Mouse (Mus musculus) forebrain, embryonic 16.5 days (tissue): ENCODE measurements around the gene A930002H24Rik. TPM values are rescaled to one million over a fixed set of nuclear protein-coding genes. Genes with fewer than 3 reads are reported as not detected.

Experiments used
- ATAC-seq: fragments of 200-750 bp; cut with Nextera tagmentation; 2 replicates; pipeline ENCODE4 v1.8.0; 2017; ENCODE audit warnings: mild to moderate bottlenecking, moderate library complexity
- H3K27ac ChIP-seq: fragments of 300-500 bp; sonication (generic); 2 replicates; pipeline ENCODE4 v1.5.1; 2014; ENCODE audit warnings: low read length, control low read depth
- H3K27me3 ChIP-seq: fragments of 300-500 bp; sonication (generic); replicated peaks from 2 replicates; pipeline ENCODE4 v1.6.1; 2014; ENCODE audit warnings: low read length; ENCODE audit not compliant: control insufficient read depth, insufficient read depth
- H3K36me3 ChIP-seq: fragments of 300-500 bp; sonication (generic); 2 replicates; pipeline ENCODE4 v1.6.1; 2014; ENCODE audit not compliant: control insufficient read depth, insufficient read depth
- H3K4me1 ChIP-seq: fragments of 300-500 bp; sonication (generic); replicated peaks from 2 replicates; pipeline ENCODE4 v1.6.1; 2014; ENCODE audit warnings: low read length; ENCODE audit not compliant: control insufficient read depth, insufficient read depth
- H3K4me2 ChIP-seq: fragments of 300-500 bp; sonication (generic); 2 replicates; pipeline ENCODE4 v1.6.1; 2014; ENCODE audit warnings: mild to moderate bottlenecking, low read length, control low read depth
- H3K4me3 ChIP-seq: fragments of 300-500 bp; sonication (generic); replicated peaks from 2 replicates; pipeline ENCODE4 v1.5.1; 2014; ENCODE audit warnings: mild to moderate bottlenecking, low read length, control low read depth
- H3K9ac ChIP-seq: fragments of 300-500 bp; sonication (generic); replicated peaks from 2 replicates; pipeline ENCODE4 v1.6.1; 2014; ENCODE audit warnings: low read depth, low read length, control low read depth
- H3K9me3 ChIP-seq: fragments of 300-500 bp; sonication (generic); 2 replicates; pipeline ENCODE4 v1.6.1; 2016; ENCODE audit warnings: low read length; ENCODE audit not compliant: control insufficient read depth
- WGBS: fragments of 180-500 bp; shearing (Covaris S2); extraction: QIAGEN DNeasy Blood & Tissue Kit; methylation state at CpG from one replicate; pipeline ENCODE4 v1.1.7; 2014; 5-methylcytosine and 5-hydroxymethylcytosine counted together
- polyA plus RNA-seq: library from polyadenylated mRNA; unstranded; fragments of >200 nt; fragmentation: Nextera tagmentation; extraction: Ambion mirVana; gene quantifications from 2 replicates; pipeline ENCODE4 v1.2.1, GENCODE M21; 2015

Gene A930002H24Rik
- polyA plus RNA-seq = 2.8 and 3.0 TPM in 2 replicates

GRCm38 (mm10) chr17:63863647-63864149 lies at the start of gene A930002H24Rik:
A930002H24Rik (minus strand) TSS chr17:63863791.
- WGBS = 0% methylated on average over 55 of the region's 55 CpGs
- H3K9ac ChIP-seq = peak within 1 kb of the TSS; percentile 90
- peak within 1 kb of the TSS; percentile 96 for H3K4me3 ChIP-seq
- H3K4me2 ChIP-seq = peak within 1 kb of the TSS; percentile 95
- peak; percentile 99 for ATAC-seq
- H3K9me3 ChIP-seq = no peaks in the 10 kb centered on the region
- H3K36me3 ChIP-seq = no peaks in the 10 kb centered on the region
- H3K27ac ChIP-seq = peak within 1 kb of the TSS; percentile 83
- H3K4me1 ChIP-seq = peaks cover 13% of the 10 kb centered on the region
- H3K27me3 ChIP-seq = no peaks in the 10 kb centered on the region

- Histone ChIP-seq H3K27me3 (no peaks in the 10 kb centered on the region), H3K9me3 (no peaks in the 10 kb centered on the region), H3K4me3 (no peak overlapping the region), H3K4me1 (no peaks in the 10 kb centered on the region), H3K27ac (no peak overlapping the region), H3K9ac (no peak overlapping the region), H3K4me2 (no peak overlapping the region), H3K36me3 (no peaks in the 10 kb centered on the region)
- no peak for ATAC-seq
- 95% methylated on average over 4 of the region's 4 CpGs for WGBS
These were observed 45.7 kb upstream of the A930002H24Rik start for GRCm38 (mm10) chr17:63909297-63909696.

GRCm38 (mm10) chr17:63897050-63897449 lies 33.5 kb upstream of the A930002H24Rik start:
- no peak for ATAC-seq
- H3K27me3 ChIP-seq = no peaks in the 10 kb centered on the region
- H3K9ac ChIP-seq = no peak overlapping the region
- H3K27ac ChIP-seq = no peak overlapping the region
- H3K4me2 ChIP-seq = no peak overlapping the region
- 61% methylated on average over 7 of the region's 7 CpGs for WGBS
- no peak overlapping the region for H3K4me3 ChIP-seq
- H3K36me3 ChIP-seq = no peaks in the 10 kb centered on the region
- H3K9me3 ChIP-seq = no peaks in the 10 kb centered on the region
- H3K4me1 ChIP-seq = peaks cover 4% of the 10 kb centered on the region; the same call in 1 of the 2 replicates

GRCm38 (mm10) chr17:63895829-63896228 lies 32.2 kb upstream of the A930002H24Rik start:
- ATAC-seq = no peak
- 89% methylated on average over 3 of the region's 3 CpGs for WGBS

GRCm38 (mm10) chr17:63890611-63891010 lies 27.0 kb upstream of the A930002H24Rik start:
- Histone ChIP-seq H3K36me3 (no peaks in the 10 kb centered on the region), H3K9ac (no peak overlapping the region), H3K4me1 (no peaks in the 10 kb centered on the region), H3K9me3 (no peaks in the 10 kb centered on the region), H3K4me3 (no peak overlapping the region), H3K27ac (no peak overlapping the region), H3K27me3 (no peaks in the 10 kb centered on the region), H3K4me2 (no peak overlapping the region)
- ATAC-seq = no peak

More at GRCm38 (mm10) chr17:63895829-63896228, 32.2 kb upstream of the A930002H24Rik start:
- Histone ChIP-seq H3K4me1 (peaks cover 4% of the 10 kb centered on the region; the same call in 1 of the 2 replicates), H3K27ac (no peak overlapping the region), H3K4me2 (no peak overlapping the region), H3K4me3 (no peak overlapping the region), H3K27me3 (no peaks in the 10 kb centered on the region), H3K36me3 (no peaks in the 10 kb centered on the region), H3K9me3 (no peaks in the 10 kb centered on the region), H3K9ac (no peak overlapping the region)

GRCm38 (mm10) chr17:63886988-63887387 lies 23.4 kb upstream of the A930002H24Rik start:
- H3K9ac ChIP-seq = no peak overlapping the region
- no peak overlapping the region for H3K4me3 ChIP-seq
- no peaks in the 10 kb centered on the region for H3K27me3 ChIP-seq
- H3K36me3 ChIP-seq = no peaks in the 10 kb centered on the region
- ATAC-seq = no peak
- 97% methylated on average over 2 of the region's 2 CpGs for WGBS
- H3K27ac ChIP-seq = no peak overlapping the region
- H3K4me1 ChIP-seq = no peaks in the 10 kb centered on the region
- no peaks in the 10 kb centered on the region for H3K9me3 ChIP-seq
- H3K4me2 ChIP-seq = no peak overlapping the region

- no peaks in the 10 kb centered on the region for H3K4me1 ChIP-seq
- no peak overlapping the region for H3K27ac ChIP-seq
- no peak overlapping the region for H3K4me2 ChIP-seq
- WGBS = 85% methylated on average over 4 of the region's 4 CpGs
- H3K9me3 ChIP-seq = no peaks in the 10 kb centered on the region
- H3K4me3 ChIP-seq = no peak overlapping the region
- H3K9ac ChIP-seq = no peak overlapping the region
- H3K27me3 ChIP-seq = no peaks in the 10 kb centered on the region
- no peak for ATAC-seq
- H3K36me3 ChIP-seq = no peaks in the 10 kb centered on the region
These were observed 16.4 kb upstream of the A930002H24Rik start for GRCm38 (mm10) chr17:63880009-63880408.

GRCm38 (mm10) chr17:63878889-63879288 lies 15.3 kb upstream of the A930002H24Rik start:
- Histone ChIP-seq H3K27me3 (no peaks in the 10 kb centered on the region), H3K36me3 (no peaks in the 10 kb centered on the region), H3K4me2 (no peak overlapping the region), H3K4me3 (no peak overlapping the region), H3K9me3 (no peaks in the 10 kb centered on the region), H3K9ac (no peak overlapping the region), H3K27ac (no peak overlapping the region), H3K4me1 (no peaks in the 10 kb centered on the region)
- ATAC-seq = no peak
- 78% methylated on average over 4 of the region's 4 CpGs for WGBS

- ATAC-seq = no peak
- no peak overlapping the region for H3K4me2 ChIP-seq
- H3K9me3 ChIP-seq = no peaks in the 10 kb centered on the region
- no peaks in the 10 kb centered on the region for H3K36me3 ChIP-seq
- H3K27me3 ChIP-seq = no peaks in the 10 kb centered on the region
- H3K27ac ChIP-seq = no peak overlapping the region
- WGBS = 95% methylated on average over 7 of the region's 7 CpGs
- no peak overlapping the region for H3K9ac ChIP-seq
- H3K4me3 ChIP-seq = no peak overlapping the region
- no peaks in the 10 kb centered on the region for H3K4me1 ChIP-seq
These were observed 8.2 kb upstream of the A930002H24Rik start for GRCm38 (mm10) chr17:63871773-63872172.

GRCm38 (mm10) chr17:63864171-63864571 lies 580 bp upstream of the A930002H24Rik start:
- Histone ChIP-seq H3K4me2 (peak overlapping the region; percentile 88), H3K36me3 (no peaks in the 10 kb centered on the region), H3K27me3 (no peaks in the 10 kb centered on the region), H3K9ac (peak overlapping the region; percentile 90), H3K9me3 (no peaks in the 10 kb centered on the region), H3K27ac (peak overlapping the region; percentile 83), H3K4me3 (peak overlapping the region; percentile 96), H3K4me1 (peaks cover 13% of the 10 kb centered on the region)
- peak; percentile 64 for ATAC-seq
- 0% methylated on average over 39 of the region's 48 CpGs for WGBS
